Mouse (Mus musculus) left cerebral cortex, adult 2 months (tissue): ENCODE measurements around the gene Rprd1b. TPM values are rescaled to one million over a fixed set of nuclear protein-coding genes. Genes with fewer than 3 reads are reported as not detected.
A peak's percentile ranks its signal among the peaks of the same experiment; 100 is the strongest.

Source experiments
- DNase-seq, 2 experiments: peaks; one replicate each; pipeline ENCODE4 v3.0.0; 2021 to 2022; ENCODE audit warnings: low spot score in 2 of 2, mixed read lengths in 1 of 2; ENCODE audit errors: extremely low spot score in 1 of 2
- H3K27ac ChIP-seq: fragments of 200-600 bp; 2 replicates; pipeline ENCODE4 v1.8.1; 2022
- H3K4me3 ChIP-seq: fragments of 200-600 bp; 2 replicates; pipeline ENCODE4 v1.8.1; 2022
- CTCF ChIP-seq: fragments of 200-600 bp; IDR thresholded peaks from 2 replicates; pipeline ENCODE4 v1.8.1; 2022; ENCODE audit warnings: antibody characterized with exemption, mild to moderate bottlenecking, moderate library complexity
- intact Hi-C: fragments of 180-260 bp; cut with DNase I; formaldehyde crosslinking; loops from one replicate; pipeline ENCODE4 v1.15.1; 2025
- total RNA-seq, 2 experiments: library from RNA; stranded (reverse); gene quantifications; 2 replicates each; pipeline ENCODE4 v1.2.3; 2021

The Rprd1b gene
- total RNA-seq, 2 experiments from 2014 or later = 58.3 to 61.4 TPM

GRCm38 (mm10) chr2:158143816-158144215 is 115.5 kb downstream of the Rprd1b start:
- intact Hi-C loops = no loop called here

GRCm38 (mm10) chr2:158144263-158144662 is 116.0 kb downstream of the Rprd1b start:
- DNase-seq = no peak
- no peak overlapping the region for H3K4me3 ChIP-seq
- no peak for TF ChIP-seq CTCF
- intact Hi-C loops = no loop called here
- no peak overlapping the region for H3K27ac ChIP-seq

More at GRCm38 (mm10) chr2:158143816-158144215, 115.5 kb downstream of the Rprd1b start:
- no peak overlapping the region for H3K27ac ChIP-seq
- H3K4me3 ChIP-seq = no peak overlapping the region
- TF ChIP-seq CTCF = no peak
- DNase-seq = no peak

- Histone ChIP-seq H3K27ac (no peak overlapping the region), H3K4me3 (no peak overlapping the region; the same call in 1 of the 2 replicates)
- no peak for TF ChIP-seq CTCF
- intact Hi-C loops = no loop called here
- no peak for DNase-seq
These were observed 116.6 kb downstream of the Rprd1b start for GRCm38 (mm10) chr2:158144750-158145527.

- intact Hi-C loops = loop anchor here (2.0 kb wide), 1 partner anchor 37 kb away; no protein-coding TSS in a partner anchor
- peak overlapping the region; percentile 43 for H3K4me3 ChIP-seq
- no peak for DNase-seq
- TF ChIP-seq CTCF = no peak
- H3K27ac ChIP-seq = peak overlapping the region; percentile 64
These were observed 117.3 kb downstream of the Rprd1b start for GRCm38 (mm10) chr2:158145528-158146065.

- peak; percentile 69 for TF ChIP-seq CTCF
- H3K27ac ChIP-seq = peak within 1 kb of the TSS; percentile 64
- intact Hi-C loops = loop anchor here (2.0 kb wide), 1 partner anchor 37 kb away; no protein-coding TSS in a partner anchor
These were observed 117.9 kb downstream of the Rprd1b start, which contains the start of gene Tgm2 for GRCm38 (mm10) chr2:158146223-158146622. Gene Tgm2, minus strand, starts transcription at chr2:158146436.

GRCm38 (mm10) chr2:158146971-158147370 is 118.7 kb downstream of the Rprd1b start:
- Histone ChIP-seq H3K27ac (no peak overlapping the region), H3K4me3 (no peak overlapping the region)
- TF ChIP-seq CTCF = no peak
- no peak for DNase-seq
- intact Hi-C loops = loop anchor here (2.0 kb wide), 1 partner anchor 38 kb away; no protein-coding TSS in a partner anchor

More at GRCm38 (mm10) chr2:158146223-158146622, 117.9 kb downstream of the Rprd1b start, which contains the start of gene Tgm2:
- peak within 1 kb of the TSS; percentile 43 for H3K4me3 ChIP-seq
- peak; percentile 69 to 75 for DNase-seq

- H3K27ac ChIP-seq = no peak overlapping the region
- H3K4me3 ChIP-seq = no peak overlapping the region
- intact Hi-C loops = no loop called here
- peak; percentile 16 for TF ChIP-seq CTCF
- no peak for DNase-seq
These were observed 122.8 kb downstream of the Rprd1b start for GRCm38 (mm10) chr2:158151077-158151476.

- TF ChIP-seq CTCF = no peak
- Histone ChIP-seq H3K27ac (no peak overlapping the region), H3K4me3 (no peak overlapping the region)
- intact Hi-C loops = no loop called here
- no peak for DNase-seq
These were observed 124.5 kb downstream of the Rprd1b start for GRCm38 (mm10) chr2:158152685-158153309.

GRCm38 (mm10) chr2:158153728-158154343 is 125.5 kb downstream of the Rprd1b start:
- H3K4me3 ChIP-seq = peak overlapping the region; percentile 28; the same call in 1 of the 2 replicates
- TF ChIP-seq CTCF = no peak
- intact Hi-C loops = no loop called here
- no peak overlapping the region for H3K27ac ChIP-seq
- DNase-seq = no peak

- Histone ChIP-seq H3K4me3 (no peak overlapping the region), H3K27ac (no peak overlapping the region)
- intact Hi-C loops = no loop called here
- no peak for TF ChIP-seq CTCF
- DNase-seq = no peak
These were observed 126.3 kb downstream of the Rprd1b start for GRCm38 (mm10) chr2:158154641-158155040.

GRCm38 (mm10) chr2:158155101-158155500 is 126.8 kb downstream of the Rprd1b start:
- no peak for TF ChIP-seq CTCF
- DNase-seq = no peak
- no peak overlapping the region for H3K27ac ChIP-seq
- intact Hi-C loops = no loop called here
- no peak overlapping the region for H3K4me3 ChIP-seq
